Mouse (Mus musculus) embryonic fibroblast, embryonic 13.5 days (primary cell): Measurements from ENCODE around the gene Hexa.

Source experiments
- CTCF ChIP-seq: IDR thresholded peaks from 2 replicates; pipeline ENCODE4 v1.5.1; 2011; ENCODE audit warnings: mild to moderate bottlenecking, control low read depth, low read length, moderate library complexity, borderline replicate concordance; ENCODE audit not compliant: insufficient read depth
- POLR2A ChIP-seq: IDR thresholded peaks from 2 replicates; pipeline ENCODE4 v1.6.1; 2011; ENCODE audit warnings: low read depth, mild to moderate bottlenecking, control low read depth, low read length, moderate library complexity

DNA sequence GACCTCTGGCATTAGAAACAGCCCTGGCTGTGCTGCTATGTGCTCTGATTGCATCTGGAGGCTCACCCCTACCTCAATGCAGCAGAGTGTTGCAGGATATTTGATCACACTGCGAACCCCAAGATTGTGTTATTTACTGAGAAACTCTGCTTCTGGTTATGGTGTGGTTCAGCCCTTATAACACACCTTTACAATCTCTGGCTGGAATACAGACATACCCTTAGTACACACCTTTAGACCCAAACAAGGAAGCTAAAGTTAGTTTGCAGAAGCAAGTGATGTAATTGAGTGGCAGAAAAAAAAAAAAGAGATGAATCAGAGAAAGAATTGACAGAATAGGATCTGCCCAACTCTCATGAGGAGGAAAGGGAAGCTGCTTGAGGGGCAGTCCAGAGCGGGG lies 71.6 kb downstream of the Hexa start:
- TF ChIP-seq CTCF (no peak), POLR2A (no peak)
